Mouse (Mus musculus): ENCODE data around the gene Zfp579. TPM values are rescaled to one million over a fixed set of nuclear protein-coding genes. Genes with fewer than 3 reads are reported as not detected.
"Not testable (repeated sequence)": the region's sequence is repeated elsewhere in the genome, so short reads cannot be mapped to it uniquely, and the experiment has no call there.

The Zfp579 gene
- polyA plus RNA-seq, 1 experiment from 2014 or later = 10.9 TPM

DNA sequence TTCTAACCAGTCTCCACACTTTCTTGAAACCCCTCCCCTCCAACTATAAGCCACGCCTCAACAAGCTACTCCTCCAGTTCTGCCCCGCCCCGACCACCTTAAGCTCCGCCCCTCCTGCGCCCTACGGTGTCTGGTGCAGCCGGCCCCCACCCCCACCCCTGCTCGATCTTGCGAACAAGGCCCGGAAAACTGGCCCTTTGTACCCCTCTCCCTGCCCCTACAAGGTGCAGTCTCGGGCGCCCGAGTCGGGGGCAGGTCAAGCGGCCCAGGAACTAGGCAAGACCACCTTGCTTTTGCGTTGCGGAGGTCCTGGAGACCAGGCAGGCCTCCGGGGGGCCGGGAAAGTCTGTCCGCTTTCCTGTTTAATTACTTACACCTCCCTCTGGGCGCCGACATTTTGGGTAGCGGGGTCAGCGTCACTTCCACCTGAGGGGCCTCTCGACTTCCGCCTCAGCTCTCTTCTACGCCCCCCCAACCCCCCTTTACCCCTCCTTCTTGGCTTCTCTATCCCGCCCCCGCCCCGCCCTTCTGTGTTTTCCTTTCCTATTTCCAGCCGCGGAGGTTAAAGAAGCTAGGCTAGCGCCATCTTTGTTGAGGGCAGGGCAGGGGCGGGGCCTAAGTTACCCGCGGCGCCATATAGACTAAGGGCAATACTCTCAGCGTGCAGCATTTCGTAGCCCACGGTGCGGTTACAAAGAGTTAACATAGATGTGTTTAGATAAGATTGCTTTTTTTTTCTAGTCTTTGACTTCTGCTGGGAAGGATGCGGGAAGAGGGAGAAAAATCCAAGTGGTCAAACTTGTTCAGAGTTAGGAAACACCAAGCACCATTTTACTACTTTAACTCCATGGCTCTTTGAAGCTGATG lies 18.5 kb upstream of the Zfp579 start, which contains the start of the genes Zfp524 and Fiz1:
TSS of gene Zfp524 (plus strand) at position 165 of the 867 bp plus-strand sequence.
TSS of gene Fiz1 (minus strand) at position 447 of the 867 bp plus-strand sequence.
- H3K27ac ChIP-seq (replicated peaks) = peak within 1 kb of the TSS; percentile 99
- no peaks in the 10 kb centered on the region for H3K27me3 ChIP-seq (ENCODE audit: control insufficient read depth, insufficient read depth, low read length)
- peak within 1 kb of the TSS; percentile 74 for H3K4me2 ChIP-seq (replicated peaks; ENCODE audit: low read depth)
- H3K4me1 ChIP-seq (replicated peaks; ENCODE audit: control insufficient read depth, insufficient read depth) = peaks cover 3% of the 10 kb centered on the region; the same call in 1 of the 2 replicates
- H3K9me3 ChIP-seq (ENCODE audit: control insufficient read depth, low read length) = no peaks in the 10 kb centered on the region
- peak; percentile 88 for TF ChIP-seq EP300 (optimal IDR thresholded peaks at IDR 0.05)
- 0 out of 2 replicates have a peak, but pooled peaks have one; percentile 2 for TF ChIP-seq CTCF (IDR thresholded peaks at IDR 0.05; ENCODE audit: low read depth)
- peak within 1 kb of the TSS; percentile 80 for H3K4me3 ChIP-seq (ENCODE audit: low read depth, low read length)
- DNase-seq (ENCODE audit: low spot score) (peak; percentile 98), ATAC-seq (ENCODE audit: low FRiP score, low TSS enrichment) (peak; percentile 86)
- H3K9ac ChIP-seq (ENCODE audit: low read length) = peak within 1 kb of the TSS; percentile 84
- peaks cover 29% of the 10 kb centered on the region for H3K36me3 ChIP-seq (ENCODE audit: control insufficient read depth, insufficient read depth, low read length)
- under 1% methylated on average over 41 of the region's 42 CpGs for WGBS

- Histone ChIP-seq H3K27ac (replicated peaks) (no peak overlapping the region), H3K27me3 (ENCODE audit: control insufficient read depth, insufficient read depth, low read length) (no peaks in the 10 kb centered on the region), H3K9ac (ENCODE audit: low read length) (no peak overlapping the region), H3K9me3 (ENCODE audit: control insufficient read depth, low read length) (no peaks in the 10 kb centered on the region), H3K4me2 (replicated peaks; ENCODE audit: low read depth) (no peak overlapping the region), H3K4me3 (ENCODE audit: low read depth, low read length) (no peak overlapping the region), H3K4me1 (replicated peaks; ENCODE audit: control insufficient read depth, insufficient read depth) (peaks cover 3% of the 10 kb centered on the region; the same call in 1 of the 2 replicates), H3K36me3 (ENCODE audit: control insufficient read depth, insufficient read depth, low read length) (peaks cover 44% of the 10 kb centered on the region)
- WGBS = 84% methylated on average over 27 of the region's 27 CpGs
- TF ChIP-seq EP300 (optimal IDR thresholded peaks at IDR 0.05) (no peak), CTCF (IDR thresholded peaks at IDR 0.05; ENCODE audit: low read depth) (no peak)
- no peak for DNase-seq (ENCODE audit: low spot score)
- ATAC-seq (ENCODE audit: low FRiP score, low TSS enrichment) = no peak
Observed at GRCm38 (mm10) chr7:5012681-5013513, 16.9 kb upstream of the Zfp579 start.

- Histone ChIP-seq H3K27me3 (ENCODE audit: control insufficient read depth, insufficient read depth, low read length) (no peaks in the 10 kb centered on the region), H3K9me3 (ENCODE audit: control insufficient read depth, low read length) (no peaks in the 10 kb centered on the region), H3K36me3 (ENCODE audit: control insufficient read depth, insufficient read depth, low read length) (peaks cover 47% of the 10 kb centered on the region), H3K4me2 (replicated peaks; ENCODE audit: low read depth) (no peak overlapping the region), H3K4me3 (ENCODE audit: low read depth, low read length) (no peak overlapping the region), H3K4me1 (replicated peaks; ENCODE audit: control insufficient read depth, insufficient read depth) (no peaks in the 10 kb centered on the region), H3K9ac (ENCODE audit: low read length) (no peak overlapping the region), H3K27ac (replicated peaks) (no peak overlapping the region)
- DNase-seq (ENCODE audit: low spot score) = no peak
- TF ChIP-seq CTCF (IDR thresholded peaks at IDR 0.05; ENCODE audit: low read depth) = peak; percentile 16; the same call in 1 of the 2 replicates
- no peak for TF ChIP-seq EP300 (optimal IDR thresholded peaks at IDR 0.05)
- WGBS = 95% methylated on average over 26 of the region's 26 CpGs
- no peak for ATAC-seq (ENCODE audit: low FRiP score, low TSS enrichment)
Observed at GRCm38 (mm10) chr7:5008229-5008628, 12.3 kb upstream of the Zfp579 start.

GRCm38 (mm10) chr7:5002876-5003275 lies 6.9 kb upstream of the Zfp579 start:
- not testable (repeated sequence) for H3K9ac ChIP-seq (ENCODE audit: low read length); H3K27ac ChIP-seq (replicated peaks); H3K4me3 ChIP-seq (ENCODE audit: low read depth, low read length); H3K4me2 ChIP-seq (replicated peaks; ENCODE audit: low read depth); H3K36me3 ChIP-seq (ENCODE audit: control insufficient read depth, insufficient read depth, low read length); DNase-seq (ENCODE audit: low spot score); ATAC-seq (ENCODE audit: low FRiP score, low TSS enrichment); H3K4me1 ChIP-seq (replicated peaks; ENCODE audit: control insufficient read depth, insufficient read depth); H3K9me3 ChIP-seq (ENCODE audit: control insufficient read depth, low read length); H3K27me3 ChIP-seq (ENCODE audit: control insufficient read depth, insufficient read depth, low read length)
- WGBS = 71% methylated on average over 8 of the region's 8 CpGs

DNA sequence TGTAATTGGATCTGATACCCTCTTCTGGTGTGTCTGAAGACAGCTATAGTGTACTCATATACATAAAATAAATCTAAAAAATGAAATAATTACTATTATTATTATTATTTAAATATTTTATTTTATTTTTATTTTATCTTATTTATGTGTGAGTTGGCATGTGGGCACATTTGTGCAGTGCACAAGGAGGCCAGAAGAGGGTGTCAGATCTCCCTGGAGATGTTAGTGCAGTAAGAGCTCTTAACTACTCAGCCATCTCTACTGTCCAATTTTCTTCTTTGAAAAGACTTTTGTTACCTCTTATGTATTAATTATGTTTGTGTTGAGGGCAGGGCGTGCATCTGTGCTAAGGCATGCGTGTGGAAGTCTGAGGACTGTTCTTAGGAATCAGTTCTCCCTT lies 3.9 kb upstream of the Zfp579 start:
- H3K27ac ChIP-seq (replicated peaks) = no peak overlapping the region
- H3K4me1 ChIP-seq (replicated peaks; ENCODE audit: control insufficient read depth, insufficient read depth) = 0 out of 2 replicates have a peak, but pooled peaks cover 4% of the 10 kb centered on the region
- ATAC-seq (ENCODE audit: low FRiP score, low TSS enrichment) (no peak), DNase-seq (ENCODE audit: low spot score) (peak; percentile 37)
- no peak overlapping the region for H3K4me3 ChIP-seq (ENCODE audit: low read depth, low read length)
- no peak overlapping the region for H3K9ac ChIP-seq (ENCODE audit: low read length)
- TF ChIP-seq EP300 (optimal IDR thresholded peaks at IDR 0.05) (no peak), CTCF (IDR thresholded peaks at IDR 0.05; ENCODE audit: low read depth) (peak; percentile 62)
- H3K27me3 ChIP-seq (ENCODE audit: control insufficient read depth, insufficient read depth, low read length) = no peaks in the 10 kb centered on the region
- no peak overlapping the region for H3K4me2 ChIP-seq (replicated peaks; ENCODE audit: low read depth)
- no peaks in the 10 kb centered on the region for H3K36me3 ChIP-seq (ENCODE audit: control insufficient read depth, insufficient read depth, low read length)
- no peaks in the 10 kb centered on the region for H3K9me3 ChIP-seq (ENCODE audit: control insufficient read depth, low read length)
- 55% methylated on average over 2 of the region's 2 CpGs for WGBS
